Mouse (Mus musculus) T-helper 2 cell (primary cell): ENCODE results near the gene Tent5a.

Experiments used
- in situ Hi-C: fragments of 300-600 bp; cut with MboI, MseI; formaldehyde crosslinking; loops from one replicate; pipeline ENCODE4 v1.15.1; 2025; ENCODE audit warnings: high pct_unique_total_duplicates

The Tent5a gene

GRCm38 (mm10) chr9:85327242-85328211 is at the start of gene Tent5a:
Gene Tent5a (minus strand): TSS chr9:85327348.
- in situ Hi-C loops, result loop anchor here (5.0 kb wide), 1 partner anchor 315 kb away; no protein-coding TSS in a partner anchor

- in situ Hi-C loops, result no loop called here
Observed at GRCm38 (mm10) chr9:85376643-85377307, 49.6 kb upstream of the Tent5a start.

- in situ Hi-C loops, result no loop called here
Observed at GRCm38 (mm10) chr9:85375152-85375551, 48.0 kb upstream of the Tent5a start.

DNA sequence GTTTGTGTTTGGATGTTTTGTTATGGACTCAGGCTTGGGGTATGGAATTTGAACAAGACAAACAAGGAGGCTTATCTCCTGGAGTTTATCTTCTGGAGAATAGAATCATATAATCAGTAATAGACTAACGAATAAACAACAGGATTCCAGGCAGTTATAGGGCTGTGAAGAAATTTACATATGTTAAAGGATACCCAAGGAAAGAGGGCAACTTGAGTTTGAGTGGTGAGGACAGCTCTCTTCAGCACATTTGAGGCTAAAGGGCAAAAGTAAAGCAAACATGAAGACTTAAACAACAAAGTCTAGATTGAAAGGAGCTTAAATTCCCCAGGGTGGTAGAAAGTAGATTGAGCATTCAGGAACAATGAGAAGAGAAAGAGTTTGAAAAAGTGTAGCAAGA is 44.9 kb upstream of the Tent5a start:
- in situ Hi-C loops, result no loop called here

DNA sequence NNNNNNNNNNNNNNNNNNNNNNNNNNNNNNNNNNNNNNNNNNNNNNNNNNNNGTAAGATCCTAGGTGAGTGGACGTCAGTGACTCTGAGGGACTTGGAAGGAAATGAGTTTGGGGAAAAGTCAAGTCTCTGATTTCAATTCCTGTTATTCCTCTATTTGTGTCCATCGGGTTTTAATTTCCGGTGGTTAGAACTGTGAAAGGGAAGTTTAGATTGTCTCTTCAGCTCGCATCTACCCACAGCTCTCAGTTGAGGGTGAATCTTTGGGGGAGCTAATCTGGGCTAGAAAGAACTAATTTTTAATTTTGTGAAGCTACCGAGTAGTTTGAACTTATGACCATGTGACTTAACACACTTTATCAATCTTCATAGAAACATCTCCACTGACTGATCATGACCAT is 42.4 kb upstream of the Tent5a start:
- in situ Hi-C loops, result loop anchor here (10.0 kb wide), 1 partner anchor 1055 kb away; no protein-coding TSS in a partner anchor

DNA sequence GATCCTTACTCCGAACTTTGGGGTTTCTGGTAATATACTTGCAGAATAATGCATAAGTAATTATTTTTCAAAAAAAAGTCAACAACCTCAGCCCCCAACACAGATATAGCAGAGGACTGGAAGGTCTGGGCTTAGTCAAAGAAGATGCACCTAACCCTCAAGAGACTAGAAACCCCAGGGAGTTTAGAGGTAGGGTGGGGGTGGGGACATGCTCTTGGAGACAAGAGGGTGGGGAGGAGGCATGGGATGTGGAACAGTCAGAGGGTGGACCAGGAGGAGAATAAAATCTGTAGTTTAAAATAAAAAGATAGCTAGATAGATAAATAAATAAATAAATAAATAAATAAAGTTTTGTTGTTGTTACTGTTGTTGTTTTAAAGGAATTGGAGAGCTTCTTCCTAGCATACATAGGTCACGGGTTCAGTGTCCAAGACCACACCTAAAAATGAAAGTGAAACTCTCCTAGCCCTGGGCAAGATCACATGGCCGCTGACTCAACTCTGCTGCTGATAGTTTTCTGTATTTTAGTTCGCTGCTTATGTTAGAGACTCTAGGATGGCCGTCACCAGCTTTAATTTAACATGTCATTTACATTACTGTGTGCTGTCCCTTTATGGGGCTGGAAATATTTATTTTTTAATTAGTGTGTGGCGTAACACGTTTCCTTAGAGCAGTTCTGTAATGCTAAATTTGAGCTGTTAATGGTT is 30.2 kb upstream of the Tent5a start:
- in situ Hi-C loops, result no loop called here

DNA sequence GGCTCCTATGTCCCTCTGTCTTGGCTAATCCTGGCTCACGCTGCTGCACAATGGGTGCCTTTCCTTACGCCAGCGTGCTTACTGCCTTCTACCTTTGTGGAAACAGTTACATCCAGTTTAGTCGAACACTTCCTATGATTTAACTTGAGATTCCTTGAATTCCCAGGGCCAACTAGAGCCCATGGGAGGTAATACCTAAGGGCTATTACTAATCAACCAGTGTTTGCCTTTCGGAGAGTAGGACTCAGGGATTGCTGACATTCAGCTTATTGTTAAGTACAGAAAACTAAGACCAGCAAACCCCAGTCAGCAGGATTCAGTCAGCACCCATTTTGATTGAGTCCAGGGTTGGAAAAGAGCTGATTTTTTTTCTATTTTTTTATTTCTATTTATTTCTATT is 28.4 kb upstream of the Tent5a start:
- in situ Hi-C loops, result no loop called here

DNA sequence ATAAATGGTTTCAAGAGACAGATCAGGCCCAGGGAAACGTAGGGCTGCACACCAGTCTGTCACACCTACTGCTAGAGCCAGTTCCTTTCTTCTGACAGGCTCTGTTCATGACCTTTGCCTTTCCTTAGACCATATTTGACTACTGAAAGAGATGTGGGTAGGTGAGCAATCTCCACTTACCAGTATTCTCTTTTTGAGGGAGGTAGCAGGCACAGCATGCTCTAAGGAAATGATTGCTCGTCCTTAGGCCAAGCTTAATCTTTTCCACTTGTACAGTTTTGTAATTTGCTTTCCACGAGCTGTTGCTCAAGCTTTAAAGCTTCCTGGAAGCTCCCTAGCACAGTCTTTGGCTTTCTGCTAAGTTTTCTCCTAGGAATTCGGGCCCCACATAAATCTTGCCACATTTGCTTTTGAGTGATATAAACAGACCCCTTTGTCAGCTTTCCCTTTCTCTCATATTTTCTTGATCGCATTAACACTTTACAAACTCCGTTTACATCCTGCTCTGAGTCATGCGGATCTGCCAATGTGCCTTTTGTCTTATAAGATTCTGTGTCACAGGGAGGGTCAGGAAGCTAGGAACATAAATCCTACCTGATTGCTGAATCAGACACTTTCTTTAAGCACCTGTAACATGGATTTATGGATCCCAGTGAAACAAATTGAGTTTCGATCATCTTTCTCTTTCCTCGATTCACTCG is 20.8 kb upstream of the Tent5a start:
- in situ Hi-C loops, result loop anchor here (5.0 kb wide), 1 partner anchor 244 kb away; no protein-coding TSS in a partner anchor

DNA sequence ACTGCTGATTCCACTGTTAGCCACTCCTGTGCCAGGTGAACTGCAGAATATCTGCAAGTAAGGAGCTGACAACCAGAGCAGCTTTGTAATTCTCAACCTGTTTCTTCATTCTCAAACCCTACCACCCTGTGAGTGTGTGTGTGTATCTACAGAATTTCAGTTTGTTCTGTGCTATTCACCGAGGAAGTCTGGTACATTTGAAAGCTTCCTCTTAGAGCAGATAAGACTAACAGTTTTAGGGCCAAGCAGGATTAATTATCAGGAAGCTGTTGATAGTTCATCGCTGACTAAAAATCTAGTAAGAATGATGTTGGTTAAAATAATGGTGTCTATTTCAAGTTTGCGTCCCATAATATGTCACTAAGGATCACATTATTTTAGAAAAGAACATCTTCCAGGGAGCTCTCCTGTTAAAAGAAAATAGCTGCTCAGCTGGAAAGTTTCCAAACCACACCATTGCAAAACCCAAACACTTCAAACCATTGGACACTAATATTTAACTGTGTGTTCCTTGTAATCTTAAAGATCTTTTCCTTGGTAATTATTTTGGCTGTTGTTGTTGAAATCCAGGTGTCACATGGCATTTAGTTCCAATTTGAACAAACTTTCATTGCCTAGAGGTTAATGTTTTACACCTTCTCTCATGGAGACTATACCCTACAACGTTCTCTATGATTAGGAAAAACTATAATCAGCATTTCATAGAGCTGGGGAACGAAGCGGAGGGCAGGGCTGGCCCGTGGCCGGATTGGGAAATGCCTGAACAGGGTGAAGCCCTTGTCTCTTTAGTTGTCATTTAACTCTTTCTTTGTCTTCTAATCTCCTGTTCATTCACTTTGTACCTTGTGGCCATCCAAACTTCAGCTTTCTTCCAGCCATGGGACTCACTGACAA is 16.0 kb upstream of the Tent5a start:
- in situ Hi-C loops, result no loop called here

GRCm38 (mm10) chr9:85340303-85340702 is 13.2 kb upstream of the Tent5a start:
- in situ Hi-C loops, result no loop called here

- in situ Hi-C loops, result no loop called here
Observed at GRCm38 (mm10) chr9:85336046-85336445, 8.9 kb upstream of the Tent5a start.

DNA sequence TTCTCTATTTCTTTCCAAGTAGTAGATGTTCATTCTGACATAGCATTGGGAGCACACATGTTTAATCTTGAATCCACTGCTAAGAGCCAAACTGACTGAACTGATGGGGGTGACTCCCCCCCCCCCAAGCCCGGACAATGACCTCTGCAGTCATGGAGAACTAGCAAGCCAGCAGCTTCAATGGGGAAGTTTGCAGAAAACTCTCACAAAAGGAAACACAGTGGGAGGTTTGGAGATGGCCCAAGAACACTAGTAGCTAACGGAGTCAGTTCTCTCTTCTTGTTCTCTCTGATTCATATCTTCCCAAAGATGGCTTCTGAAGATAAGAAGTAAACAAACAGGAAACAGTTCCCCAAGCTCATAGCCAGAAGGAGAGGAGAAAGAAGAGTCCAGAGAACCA is 4.4 kb upstream of the Tent5a start:
- in situ Hi-C loops, result no loop called here

- in situ Hi-C loops, result loop anchor here (5.0 kb wide), 1 partner anchor 316 kb away; no protein-coding TSS in a partner anchor
Observed at GRCm38 (mm10) chr9:85328259-85328658, 1.1 kb upstream of the Tent5a start.

DNA sequence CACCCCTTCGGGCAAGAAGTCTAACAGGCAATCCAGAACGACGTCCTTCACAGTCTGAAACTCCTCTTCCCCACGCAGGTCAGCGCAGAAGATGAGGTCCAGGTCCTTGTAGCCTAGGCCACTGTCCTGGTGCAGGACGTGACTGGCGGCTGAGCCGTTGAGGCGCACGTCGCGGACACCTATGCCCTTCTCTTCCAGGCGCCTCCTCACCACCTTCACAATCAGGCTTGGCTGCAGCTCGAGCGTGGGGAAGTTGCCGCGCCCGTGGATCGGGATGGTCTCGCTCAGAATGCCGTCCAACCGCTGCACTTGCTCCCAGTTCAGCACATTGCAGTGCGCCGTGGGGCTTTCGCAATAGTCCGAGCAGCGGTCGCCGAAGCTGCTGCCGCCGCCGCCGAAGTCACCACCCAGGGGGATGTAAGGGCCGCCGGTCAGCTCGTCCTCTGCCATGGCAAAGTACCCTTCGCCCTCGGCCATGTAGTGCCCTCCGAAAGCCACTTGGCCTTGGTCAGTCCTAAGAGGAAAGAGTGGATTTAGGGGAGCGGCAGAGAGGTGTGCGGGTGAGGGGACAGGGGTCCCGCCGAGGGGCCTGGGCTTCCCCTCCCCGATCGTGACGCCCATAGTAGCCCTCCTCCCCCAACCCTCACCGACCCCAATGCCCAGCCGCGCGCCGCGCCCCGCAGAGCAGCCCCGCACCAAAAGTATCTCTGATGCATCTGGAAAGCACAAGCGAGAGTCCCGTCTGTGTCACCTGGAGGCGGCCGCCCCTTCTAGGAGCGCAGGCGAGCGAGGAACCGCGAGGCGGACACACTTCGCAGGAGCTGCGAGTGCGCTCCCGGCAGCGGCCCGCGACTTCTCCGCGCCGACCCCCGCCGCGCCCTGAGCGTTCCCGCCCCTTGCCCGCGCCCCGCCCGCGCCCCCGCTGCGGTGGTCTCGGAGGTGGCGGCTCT is 581 bp downstream of the Tent5a start:
- in situ Hi-C loops, result loop anchor here (5.0 kb wide), 1 partner anchor 314 kb away; no protein-coding TSS in a partner anchor

DNA sequence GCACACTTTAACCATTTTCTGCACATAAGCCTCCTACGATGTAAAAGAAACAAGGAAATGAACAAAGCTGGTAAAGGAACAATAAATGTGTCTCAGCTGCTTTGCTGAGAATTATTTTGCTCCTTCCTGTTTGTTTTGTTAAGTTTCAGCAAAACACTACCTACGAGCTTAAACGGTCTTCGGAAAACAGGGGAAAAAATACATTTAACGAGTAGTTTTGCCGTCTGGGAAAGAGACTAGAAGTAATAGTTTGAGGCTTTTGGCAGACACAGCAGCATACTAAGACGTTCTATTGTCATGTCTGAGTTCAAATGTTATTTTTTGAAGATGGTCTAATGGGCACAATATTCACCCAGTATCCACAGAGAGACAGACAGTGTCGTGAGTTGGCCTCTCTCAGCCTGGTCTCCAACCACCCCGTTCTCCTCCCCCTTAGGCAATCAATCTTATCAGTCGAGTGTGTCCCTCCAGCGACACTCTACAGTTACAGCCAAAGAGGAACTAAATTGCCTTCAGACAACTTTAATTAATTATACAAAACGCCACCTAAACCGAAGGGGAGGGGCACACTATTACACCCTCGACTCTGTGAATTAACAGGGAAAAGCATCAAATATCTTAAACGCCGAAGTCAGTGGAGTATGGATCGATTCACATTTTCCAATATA is 1.8 kb downstream of the Tent5a start:
- in situ Hi-C loops, result loop anchor here (5.0 kb wide), 1 partner anchor 313 kb away; no protein-coding TSS in a partner anchor

GRCm38 (mm10) chr9:85324158-85324875 is 2.8 kb downstream of the Tent5a start:
- in situ Hi-C loops, result no loop called here

DNA sequence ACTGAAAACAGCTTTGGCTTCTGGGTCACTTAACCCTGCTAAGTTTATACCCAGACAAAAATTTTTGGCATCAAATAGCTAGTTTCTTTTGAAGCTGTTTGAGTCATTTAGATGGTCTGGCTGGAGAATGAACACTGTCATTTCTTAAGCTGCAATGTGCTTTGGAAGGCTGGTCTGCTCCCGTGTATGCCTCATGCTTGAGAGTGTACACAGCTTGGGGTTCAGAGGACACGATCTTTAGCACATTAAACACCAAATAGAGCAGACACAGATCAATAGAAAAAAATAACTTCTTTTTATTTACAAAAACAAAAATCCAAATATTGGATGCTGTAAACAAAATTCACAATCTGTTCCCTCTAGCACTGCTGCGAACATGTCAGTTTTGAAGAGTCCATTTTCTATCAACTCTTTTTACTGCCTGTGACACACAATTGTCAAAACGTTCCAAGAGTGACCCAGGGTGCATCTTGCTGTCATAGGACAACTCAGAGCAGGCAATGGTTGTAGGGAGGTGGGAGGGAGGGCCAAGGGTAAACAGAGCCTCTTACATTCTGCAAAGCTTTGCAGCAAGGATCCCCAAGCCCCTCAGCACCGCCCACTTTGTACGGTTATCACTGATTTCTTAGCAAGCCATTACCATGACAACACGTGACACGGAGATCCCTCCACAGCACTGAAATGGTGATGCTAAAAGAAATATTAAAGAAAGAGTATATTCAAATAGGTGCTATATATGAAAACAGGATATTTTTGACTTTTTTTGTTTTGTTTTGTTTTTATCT is 6.8 kb downstream of the Tent5a start:
- in situ Hi-C loops, result no loop called here
